Mouse (Mus musculus): ENCODE measurements at regions not wholly inside any gene's neighbourhood (a gene's known extent, or its start where the extent isn't known, plus 50 kb on each side); places are given as distances from the start of the nearest gene placed in this dataset.

DNA sequence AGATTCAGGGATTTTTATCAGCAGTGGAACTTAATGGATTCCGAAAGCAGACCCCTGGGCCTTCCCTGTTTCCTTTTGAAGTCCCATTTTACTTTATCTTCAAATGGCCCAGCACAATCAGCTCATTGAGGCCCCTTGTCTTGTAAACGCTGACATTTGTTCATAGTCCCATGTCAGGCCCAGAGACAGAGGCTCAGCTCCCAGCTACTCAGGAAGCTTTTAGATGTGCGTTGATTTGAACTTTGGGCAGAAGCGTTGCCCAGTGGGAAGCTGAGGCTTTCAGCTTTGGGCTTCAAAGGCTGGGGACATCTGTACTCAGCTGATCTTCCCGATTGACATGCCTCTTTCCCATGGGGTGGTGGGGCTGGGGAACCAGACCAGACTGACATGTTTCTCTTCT, 343.2 kb downstream of the Nuak1 start:
- Histone ChIP-seq H3K36me3 (no peaks in the 10 kb centered on the region), H3K9ac (no peak overlapping the region), H3K4me2 (no peak overlapping the region), H3K27ac (ENCODE audit: poor library complexity, severe bottlenecking) (no peak overlapping the region), H3K4me1 (replicated peaks) (peaks cover 4% of the 10 kb centered on the region), H3K4me3 (no peak overlapping the region), H3K27me3 (replicated peaks) (no peaks in the 10 kb centered on the region), H3K9me3 (replicated peaks) (0 out of 2 replicates have a peak, but pooled peaks cover 7% of the 10 kb centered on the region)
- ATAC-seq (ENCODE audit: insufficient number of reproducible peaks, low FRiP score): no peak
- 18% methylated on average over 5 of the region's 5 CpGs for WGBS

DNA sequence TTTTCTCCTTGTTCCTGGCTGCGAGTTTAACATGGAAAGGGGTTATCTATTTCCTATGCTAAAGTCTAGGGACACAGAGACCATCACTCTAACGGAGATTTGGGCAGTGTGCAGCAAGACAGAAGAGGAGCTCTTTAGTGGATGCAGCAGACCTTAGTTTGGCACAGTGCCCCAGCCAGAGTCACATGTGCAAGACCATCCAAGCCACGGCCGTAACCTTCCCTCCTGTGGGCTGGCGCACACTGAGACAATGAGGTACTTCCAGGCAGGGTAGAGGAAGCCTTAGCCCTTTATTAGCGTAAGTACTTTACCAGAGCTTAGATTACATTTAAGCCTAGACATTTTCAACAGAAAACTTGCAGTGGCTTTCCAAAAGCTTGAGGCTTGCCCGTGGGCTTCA, 336.4 kb downstream of the Nuak1 start:
- WGBS: 77% methylated on average over 7 of the region's 7 CpGs
- no peaks in the 10 kb centered on the region for H3K9me3 ChIP-seq (replicated peaks)
- H3K4me2 ChIP-seq: no peak overlapping the region
- H3K4me1 ChIP-seq (replicated peaks): 0 out of 2 replicates have a peak, but pooled peaks cover 7% of the 10 kb centered on the region
- no peak overlapping the region for H3K9ac ChIP-seq
- H3K4me3 ChIP-seq: no peak overlapping the region
- no peaks in the 10 kb centered on the region for H3K36me3 ChIP-seq
- no peak for ATAC-seq (ENCODE audit: insufficient number of reproducible peaks, low FRiP score)
- no peaks in the 10 kb centered on the region for H3K27me3 ChIP-seq (replicated peaks)
- H3K27ac ChIP-seq (ENCODE audit: poor library complexity, severe bottlenecking): no peak overlapping the region

DNA sequence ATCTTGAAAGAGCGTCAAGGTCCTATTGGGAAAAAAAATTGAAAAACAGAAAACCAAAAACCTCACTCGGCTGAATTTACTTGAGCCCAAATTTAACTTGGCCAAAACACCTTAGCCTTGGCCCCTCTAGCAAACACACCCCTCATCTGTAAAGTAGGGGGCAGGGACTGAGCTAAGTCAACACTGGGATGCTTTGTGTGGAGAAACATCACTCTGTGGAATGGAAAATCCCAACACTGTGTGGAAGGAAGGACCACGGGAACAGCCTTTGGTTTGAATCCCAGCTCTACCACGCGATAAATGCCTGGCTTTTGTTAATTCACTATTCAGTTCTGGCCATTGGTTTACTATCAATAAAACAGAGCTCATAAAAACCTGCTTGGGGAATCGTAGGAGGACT, 335.8 kb downstream of the Nuak1 start:
- H3K9ac ChIP-seq: no peak overlapping the region
- no peaks in the 10 kb centered on the region for H3K27me3 ChIP-seq (replicated peaks)
- no peak overlapping the region for H3K4me3 ChIP-seq
- H3K9me3 ChIP-seq (replicated peaks): no peaks in the 10 kb centered on the region
- no peak overlapping the region for H3K4me2 ChIP-seq
- H3K27ac ChIP-seq (ENCODE audit: poor library complexity, severe bottlenecking): no peak overlapping the region
- WGBS: 76% methylated on average over 6 of the region's 6 CpGs
- no peak for ATAC-seq (ENCODE audit: insufficient number of reproducible peaks, low FRiP score)
- no peaks in the 10 kb centered on the region for H3K36me3 ChIP-seq
- 0 out of 2 replicates have a peak, but pooled peaks cover 7% of the 10 kb centered on the region for H3K4me1 ChIP-seq (replicated peaks)

DNA sequence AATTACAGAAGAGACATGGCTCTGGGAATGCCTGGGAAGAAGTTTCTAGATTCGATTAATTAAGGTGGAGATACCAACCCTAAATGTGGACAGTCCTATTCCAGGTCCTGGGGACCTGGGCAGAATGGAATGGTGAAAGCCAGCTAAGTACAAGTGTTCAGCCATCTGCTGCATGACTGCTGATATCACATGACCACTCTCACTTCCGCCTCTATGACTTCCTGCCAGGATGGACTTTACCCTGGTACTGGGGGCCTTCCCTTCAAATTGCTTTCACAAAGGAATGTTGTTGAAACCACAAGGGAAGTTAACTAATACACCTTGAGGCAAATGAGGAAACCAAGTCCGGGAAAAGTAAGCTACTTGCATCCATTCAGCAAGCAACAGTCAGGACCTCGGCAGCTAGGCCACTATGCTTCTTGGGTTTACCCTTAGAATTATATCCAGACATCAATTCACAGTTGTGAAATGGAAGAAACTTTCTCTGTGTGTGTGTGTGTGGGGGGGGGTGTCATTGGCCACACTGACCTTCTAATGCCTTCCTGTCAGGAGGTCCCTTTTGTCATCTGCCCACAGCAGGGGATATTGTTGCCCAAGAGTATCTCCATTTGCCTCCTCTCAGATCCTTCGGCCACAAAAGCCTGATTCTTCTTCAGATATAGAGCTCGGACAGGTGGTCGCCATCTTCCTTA, 330.6 kb downstream of the Nuak1 start:
- 55% methylated on average over 7 of the region's 7 CpGs for WGBS
- Histone ChIP-seq H3K36me3 (no peaks in the 10 kb centered on the region), H3K27ac (ENCODE audit: poor library complexity, severe bottlenecking) (no peak overlapping the region), H3K4me2 (no peak overlapping the region), H3K27me3 (replicated peaks) (no peaks in the 10 kb centered on the region), H3K9me3 (replicated peaks) (no peaks in the 10 kb centered on the region), H3K4me3 (no peak overlapping the region), H3K9ac (no peak overlapping the region), H3K4me1 (replicated peaks) (no peaks in the 10 kb centered on the region)
- no peak for ATAC-seq (ENCODE audit: insufficient number of reproducible peaks, low FRiP score)

DNA sequence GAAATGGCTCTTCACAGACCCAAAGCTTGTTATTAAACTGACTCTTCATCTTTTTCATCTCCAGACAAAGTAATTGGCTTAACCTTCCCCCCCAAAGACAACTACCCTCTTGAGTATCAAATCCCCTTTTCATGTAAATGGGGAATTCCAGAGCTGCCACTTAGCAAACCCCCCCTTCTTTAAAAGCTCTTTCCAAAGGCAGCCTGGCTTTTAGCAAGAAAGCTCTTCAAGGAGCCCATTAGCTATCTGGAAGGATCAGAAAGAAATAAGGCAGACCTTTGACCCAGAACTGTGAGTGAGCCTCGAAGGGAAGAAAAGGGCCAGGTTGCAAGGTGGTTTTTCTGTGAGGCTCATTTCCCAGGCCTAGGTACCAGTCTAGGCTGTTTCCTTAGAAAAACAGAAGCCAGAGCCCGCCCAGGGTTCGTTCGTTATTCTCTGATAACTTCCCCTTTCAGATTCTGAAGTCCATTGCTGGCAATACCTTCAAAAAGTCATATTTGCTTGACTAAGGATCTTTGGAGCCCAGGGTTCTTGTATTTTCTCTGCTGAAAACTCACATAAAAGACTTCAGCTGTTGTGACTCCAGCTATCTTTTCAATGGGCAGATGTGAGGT, 329.9 kb downstream of the Nuak1 start:
- no peak overlapping the region for H3K9ac ChIP-seq
- no peaks in the 10 kb centered on the region for H3K36me3 ChIP-seq
- ATAC-seq (ENCODE audit: insufficient number of reproducible peaks, low FRiP score): no peak
- H3K9me3 ChIP-seq (replicated peaks): no peaks in the 10 kb centered on the region
- WGBS: 37% methylated on average over 4 of the region's 4 CpGs
- H3K27ac ChIP-seq (ENCODE audit: poor library complexity, severe bottlenecking): no peak overlapping the region
- H3K4me2 ChIP-seq: no peak overlapping the region
- H3K4me3 ChIP-seq: no peak overlapping the region
- H3K4me1 ChIP-seq (replicated peaks): no peaks in the 10 kb centered on the region
- H3K27me3 ChIP-seq (replicated peaks): no peaks in the 10 kb centered on the region

DNA sequence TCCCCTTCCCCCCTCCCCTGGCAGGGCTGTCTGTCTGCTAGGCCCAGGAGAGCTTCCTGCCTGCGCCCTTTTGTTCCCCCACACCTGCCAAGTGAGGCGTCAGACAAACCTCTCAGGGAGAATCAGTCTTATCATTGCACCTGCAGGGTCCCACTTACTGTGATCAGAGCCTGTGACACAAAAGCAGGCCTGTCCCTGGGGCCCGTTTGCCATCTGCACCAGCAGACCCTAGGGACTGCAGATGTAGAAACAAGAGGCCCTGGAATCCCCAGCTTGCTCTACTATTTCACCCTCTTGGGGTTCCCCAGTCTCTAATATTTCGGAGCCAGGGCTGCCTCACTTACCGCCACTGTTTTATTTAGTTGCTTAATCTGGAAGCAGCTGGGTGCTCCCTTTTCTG, 328.9 kb downstream of the Nuak1 start:
- no peaks in the 10 kb centered on the region for H3K36me3 ChIP-seq
- ATAC-seq (ENCODE audit: insufficient number of reproducible peaks, low FRiP score): no peak
- no peak overlapping the region for H3K9ac ChIP-seq
- no peak overlapping the region for H3K27ac ChIP-seq (ENCODE audit: poor library complexity, severe bottlenecking)
- H3K27me3 ChIP-seq (replicated peaks): no peaks in the 10 kb centered on the region
- 45% methylated on average over 5 of the region's 5 CpGs for WGBS
- no peaks in the 10 kb centered on the region for H3K9me3 ChIP-seq (replicated peaks)
- H3K4me3 ChIP-seq: no peak overlapping the region
- no peaks in the 10 kb centered on the region for H3K4me1 ChIP-seq (replicated peaks)
- no peak overlapping the region for H3K4me2 ChIP-seq

DNA sequence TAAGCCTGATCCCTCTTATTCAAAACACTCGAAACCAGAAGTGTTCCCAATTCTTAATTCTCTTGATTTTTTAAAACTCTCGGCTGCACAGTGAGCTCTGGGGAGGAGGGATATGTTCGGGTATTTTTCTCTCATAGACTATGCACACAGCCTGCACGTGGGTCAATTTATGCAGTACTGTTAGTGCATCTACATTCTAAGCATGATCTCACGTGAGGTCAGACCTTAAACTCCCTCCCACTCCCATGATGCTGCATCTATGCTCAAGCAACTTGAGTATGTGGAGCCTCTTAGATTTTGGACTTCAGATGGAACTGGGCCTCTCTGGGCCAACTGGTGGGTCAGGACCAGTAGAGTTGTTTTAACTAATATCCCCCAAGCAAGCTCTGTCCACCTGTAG, 328.5 kb downstream of the Nuak1 start:
- 62% methylated on average over 5 of the region's 5 CpGs for WGBS

DNA sequence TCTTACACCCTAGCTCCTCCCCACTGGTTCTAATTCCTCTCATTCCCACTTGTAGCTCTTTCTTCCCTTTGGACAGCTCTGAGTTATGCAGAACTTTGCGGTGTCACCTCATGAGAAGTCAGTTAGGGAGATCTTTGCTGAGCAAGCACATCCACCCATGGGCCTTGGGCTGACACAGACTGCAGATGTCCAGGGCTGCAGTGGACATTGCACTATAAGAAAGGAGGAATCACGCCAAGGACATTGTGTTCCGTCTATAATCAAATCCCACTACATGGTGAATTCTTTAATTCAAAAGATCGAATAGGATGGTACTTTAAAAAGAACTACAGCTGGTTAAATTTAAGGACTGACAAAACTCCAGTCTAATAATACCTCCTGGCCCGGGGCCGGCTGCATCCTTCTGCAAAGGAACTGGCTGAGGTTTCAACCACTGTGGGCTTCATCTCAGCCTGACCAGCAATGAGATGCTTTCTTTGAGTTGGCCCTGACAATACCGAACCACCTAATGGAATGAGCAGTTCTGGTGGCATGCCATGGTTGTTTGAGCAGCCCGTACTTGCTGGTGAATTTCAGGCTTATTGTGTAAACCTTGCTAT, 320.3 kb downstream of the Nuak1 start:
- Histone ChIP-seq H3K27me3 (replicated peaks) (0 out of 2 replicates have a peak, but pooled peaks cover 3% of the 10 kb centered on the region), H3K4me2 (no peak overlapping the region), H3K36me3 (no peaks in the 10 kb centered on the region), H3K27ac (ENCODE audit: poor library complexity, severe bottlenecking) (no peak overlapping the region), H3K9ac (no peak overlapping the region), H3K4me3 (no peak overlapping the region), H3K4me1 (replicated peaks) (no peaks in the 10 kb centered on the region), H3K9me3 (replicated peaks) (no peaks in the 10 kb centered on the region)
- WGBS: 85% methylated on average over 8 of the region's 8 CpGs
- ATAC-seq (ENCODE audit: insufficient number of reproducible peaks, low FRiP score): no peak

More for the DNA sequence above, 328.5 kb downstream of the Nuak1 start:
- Histone ChIP-seq H3K27me3 (replicated peaks) (no peaks in the 10 kb centered on the region), H3K36me3 (no peaks in the 10 kb centered on the region), H3K4me2 (no peak overlapping the region), H3K4me3 (no peak overlapping the region), H3K9ac (no peak overlapping the region), H3K9me3 (replicated peaks) (no peaks in the 10 kb centered on the region), H3K4me1 (replicated peaks) (no peaks in the 10 kb centered on the region), H3K27ac (ENCODE audit: poor library complexity, severe bottlenecking) (no peak overlapping the region)
- ATAC-seq (ENCODE audit: insufficient number of reproducible peaks, low FRiP score): no peak

DNA sequence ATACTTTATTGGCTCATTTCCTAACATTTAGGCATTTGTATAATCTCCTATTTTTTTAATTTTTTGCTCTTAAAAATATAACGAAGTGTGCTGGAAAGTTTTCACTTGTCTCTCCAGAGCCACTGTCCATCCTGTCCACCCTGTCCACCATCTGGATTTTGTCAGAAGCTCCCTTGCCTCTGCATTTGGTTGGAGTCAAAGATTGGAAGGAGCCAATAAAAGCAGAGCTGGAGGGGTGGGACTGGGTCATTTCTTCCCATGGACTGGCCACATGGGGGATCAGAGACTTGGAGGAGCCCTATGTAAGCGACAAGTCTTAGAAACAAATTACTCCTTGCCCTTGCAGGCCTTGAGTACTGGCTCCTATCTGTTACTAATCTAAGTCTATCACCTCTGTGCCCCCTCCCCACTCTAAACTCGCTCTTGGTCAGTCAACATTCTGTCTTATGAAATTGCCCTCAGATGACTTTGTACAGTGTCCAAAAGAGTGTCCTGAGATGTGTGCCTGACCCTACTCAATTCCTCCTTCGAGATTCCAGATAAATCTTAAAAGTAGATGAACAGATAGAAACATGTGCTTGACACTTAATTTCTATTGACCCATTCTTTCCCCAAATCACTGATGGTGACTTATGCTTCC, 303.3 kb downstream of the Nuak1 start:
- Histone ChIP-seq H3K36me3 (no peaks in the 10 kb centered on the region), H3K27ac (ENCODE audit: poor library complexity, severe bottlenecking) (no peak overlapping the region), H3K27me3 (replicated peaks) (no peaks in the 10 kb centered on the region), H3K9ac (no peak overlapping the region), H3K9me3 (replicated peaks) (peaks cover 9% of the 10 kb centered on the region; the same call in 1 of the 2 replicates), H3K4me3 (no peak overlapping the region), H3K4me1 (replicated peaks) (no peaks in the 10 kb centered on the region), H3K4me2 (no peak overlapping the region)
- WGBS: 73% methylated on average over 4 of the region's 4 CpGs
- ATAC-seq (ENCODE audit: insufficient number of reproducible peaks, low FRiP score): no peak

DNA sequence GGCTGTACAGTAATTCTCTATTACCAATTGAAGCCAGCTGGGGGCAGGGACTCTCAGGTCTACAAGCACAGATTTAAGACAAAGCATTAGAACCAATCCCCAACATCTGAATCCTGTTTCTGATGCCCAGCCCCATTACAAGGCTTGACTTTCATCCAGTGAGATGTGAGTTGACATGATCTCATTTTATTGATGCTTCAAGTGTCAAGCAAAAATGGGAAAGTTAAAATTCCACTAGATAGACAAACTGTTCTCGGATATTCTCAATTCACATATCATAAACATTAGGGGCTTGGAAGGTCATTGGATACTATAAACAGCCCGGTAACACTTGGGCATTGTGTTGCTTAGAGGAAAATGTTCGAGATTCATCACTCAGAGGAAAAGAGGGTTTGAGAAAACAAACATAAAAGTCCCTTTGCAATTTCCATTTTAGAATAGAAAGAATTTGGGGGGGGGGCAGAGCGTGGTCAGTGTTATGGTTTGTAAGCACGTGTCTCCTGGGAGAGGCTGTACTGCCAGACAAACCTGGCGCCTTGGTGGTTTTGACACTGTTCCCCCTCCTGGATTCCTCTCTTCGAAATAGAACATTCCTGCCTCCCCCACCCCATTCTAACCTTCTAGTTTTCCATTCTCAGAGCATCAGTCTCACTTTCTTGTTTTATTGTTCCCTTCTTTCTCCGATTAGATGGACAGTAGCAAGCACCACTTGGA, 297.5 kb downstream of the Nuak1 start:
- Histone ChIP-seq H3K27ac (ENCODE audit: poor library complexity, severe bottlenecking) (no peak overlapping the region), H3K4me2 (no peak overlapping the region), H3K27me3 (replicated peaks) (no peaks in the 10 kb centered on the region), H3K4me1 (replicated peaks) (peaks cover 8% of the 10 kb centered on the region), H3K9ac (no peak overlapping the region), H3K9me3 (replicated peaks) (0 out of 2 replicates have a peak, but pooled peaks cover 2% of the 10 kb centered on the region), H3K36me3 (no peaks in the 10 kb centered on the region), H3K4me3 (no peak overlapping the region)
- 68% methylated on average over 8 of the region's 8 CpGs for WGBS
- no peak for ATAC-seq (ENCODE audit: insufficient number of reproducible peaks, low FRiP score)

Measured in heart, embryonic 12.5 days (tissue).